Mouse (Mus musculus) erythroblast, embryonic 14.5 days (primary cell): ENCODE results near the gene Pdk3. TPM values are rescaled to one million over a fixed set of nuclear protein-coding genes. Genes with fewer than 3 reads are reported as not detected.

Source experiments
- H3K27me3 ChIP-seq: 2 replicates; pipeline ENCODE4 v1.6.1; 2012; ENCODE audit warnings: inconsistent platforms; ENCODE audit not compliant: control insufficient read depth
- H3K36me3 ChIP-seq: 2 replicates; pipeline ENCODE4 v1.6.1; 2012; ENCODE audit warnings: mild to moderate bottlenecking, inconsistent platforms; ENCODE audit not compliant: control insufficient read depth
- H3K4me1 ChIP-seq: 2 replicates; pipeline ENCODE4 v1.6.1; 2012; ENCODE audit warnings: inconsistent platforms; ENCODE audit not compliant: control insufficient read depth
- H3K4me3 ChIP-seq: replicated peaks from 2 replicates; pipeline ENCODE3; 2012; ENCODE audit warnings: moderate library complexity, mild to moderate bottlenecking, inconsistent platforms
- H3K9me3 ChIP-seq: 2 replicates; pipeline ENCODE4 v1.6.1; 2012; ENCODE audit warnings: low read length, inconsistent platforms, mixed read lengths; ENCODE audit not compliant: control insufficient read depth
- GATA1 ChIP-seq: IDR thresholded peaks from 2 replicates; pipeline ENCODE4 v1.6.1; 2012; ENCODE audit warnings: low read length, inconsistent platforms, mixed read lengths
- TAL1 ChIP-seq: IDR thresholded peaks from 3 replicates; pipeline ENCODE4 v1.6.1; 2012; ENCODE audit warnings: low read length, inconsistent platforms, mixed read lengths
- polyA plus RNA-seq: library from polyadenylated mRNA; stranded (reverse); fragments of >175 nt; gene quantifications from 2 replicates; pipeline ENCODE4 v1.2.3, GENCODE M21; 2012

The Pdk3 gene
- polyA plus RNA-seq, 1 experiment: 1.7 TPM

- peaks cover 26% of the 10 kb centered on the region for H3K4me1 ChIP-seq
- H3K9me3 ChIP-seq: no peaks in the 10 kb centered on the region
- no peaks in the 10 kb centered on the region for H3K27me3 ChIP-seq
- TF ChIP-seq TAL1: no peak
- TF ChIP-seq GATA1: no peak
- H3K4me3 ChIP-seq: no peak overlapping the region
- H3K36me3 ChIP-seq: peaks cover 86% of the 10 kb centered on the region
These were observed 99.6 kb downstream of the Pdk3 start for GRCm38 (mm10) chrX:93732407-93732806.

- H3K9me3 ChIP-seq: no peaks in the 10 kb centered on the region
- H3K4me1 ChIP-seq: peaks cover 23% of the 10 kb centered on the region
- no peaks in the 10 kb centered on the region for H3K27me3 ChIP-seq
- peaks cover 72% of the 10 kb centered on the region for H3K36me3 ChIP-seq
- H3K4me3 ChIP-seq: no peak overlapping the region
- TF ChIP-seq TAL1 (no peak), GATA1 (no peak)
These were observed 101.1 kb downstream of the Pdk3 start for GRCm38 (mm10) chrX:93730854-93731253.

GRCm38 (mm10) chrX:93729529-93729928, 102.5 kb downstream of the Pdk3 start:
- H3K36me3 ChIP-seq: peaks cover 59% of the 10 kb centered on the region
- H3K4me3 ChIP-seq: no peak overlapping the region
- peaks cover 21% of the 10 kb centered on the region for H3K4me1 ChIP-seq
- TF ChIP-seq TAL1 (no peak), GATA1 (no peak)
- no peaks in the 10 kb centered on the region for H3K9me3 ChIP-seq
- no peaks in the 10 kb centered on the region for H3K27me3 ChIP-seq

Other genes starting within 250 kb of the Pdk3 start
- gene Pola1, start 200.0 kb downstream of the Pdk3 start, polyA plus RNA-seq: 0.58 and 0.93 TPM in 2 replicates
- 1.4 and 1.5 TPM in 2 replicates for gene Pcyt1b, start 177.3 kb downstream of the Pdk3 start, polyA plus RNA-seq
- gene AU015836, start 136.5 kb upstream of the Pdk3 start, polyA plus RNA-seq: not detected in 2 replicates